Mouse (Mus musculus) liver, embryonic 14.5 days (tissue): ENCODE measurements around the gene Pcgf2.

ENCODE experiments used
- CTCF ChIP-seq: IDR thresholded peaks from 2 replicates; pipeline ENCODE4 v1.5.1; 2016; ENCODE audit warnings: antibody characterized with exemption, low read depth, control low read depth
- EP300 ChIP-seq: IDR thresholded peaks from 2 replicates; pipeline ENCODE4 v1.6.1; 2016; ENCODE audit warnings: antibody characterized with exemption, low read depth

GRCm38 (mm10) chr11:97659267-97659989 lies 40.9 kb downstream of the Pcgf2 start:
- no peak for TF ChIP-seq CTCF
- no peak for TF ChIP-seq EP300
